Mouse (Mus musculus): Measurements from ENCODE around the gene Apbb1.

GRCm38 (mm10) chr7:105569512-105570496, 11.6 kb downstream of the Apbb1 start:
- no peak for TF ChIP-seq CTCF (IDR thresholded peaks at IDR 0.05; ENCODE audit: borderline replicate concordance, insufficient read depth, low read length)
- no peak for TF ChIP-seq POLR2A (IDR thresholded peaks at IDR 0.05; ENCODE audit: low read depth, low read length)

Measured in embryonic fibroblast, embryonic 13.5 days (primary cell).